Mouse (Mus musculus): ENCODE data around the gene Ptpa.

Gene Ptpa

DNA sequence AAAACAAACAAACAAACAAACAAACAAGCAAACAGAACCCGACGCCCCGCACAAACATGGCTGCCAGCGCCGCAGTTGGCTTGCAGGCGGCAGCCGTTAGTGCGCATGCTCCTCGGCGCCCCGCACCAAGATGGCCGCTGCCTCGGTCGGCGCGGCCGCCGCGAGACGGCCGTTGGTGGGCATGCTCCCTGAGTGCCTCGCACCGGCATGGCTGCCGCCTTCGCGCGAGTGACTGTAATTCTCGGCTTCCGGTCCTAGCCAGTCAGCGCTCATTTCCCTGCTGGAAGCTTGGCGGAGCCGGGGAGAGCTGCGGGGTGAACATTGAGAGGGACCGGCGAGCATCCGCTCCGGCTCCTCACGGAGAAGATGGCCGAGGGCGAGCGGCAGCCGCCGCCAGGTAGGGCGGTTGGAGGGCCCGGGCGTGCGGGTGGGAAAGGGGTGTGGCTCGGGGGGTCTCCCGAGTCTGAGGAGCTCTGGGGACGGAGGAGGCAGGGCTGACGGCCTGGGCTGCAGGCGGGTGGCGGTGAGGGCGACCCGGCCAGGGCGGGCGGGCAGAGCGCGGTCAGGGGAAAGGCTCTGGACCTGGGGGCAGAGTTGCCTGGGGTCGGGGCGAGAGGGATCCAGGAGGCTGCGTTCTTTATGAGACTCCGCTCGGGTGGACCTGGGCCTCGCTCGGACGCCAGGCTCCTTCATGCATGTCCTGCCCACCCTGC is at the start of gene Ptpa:
Ptpa (plus strand) TSS at position 104 of the 713 bp plus-strand sequence.
- peak; percentile 78 to 91 for DNase-seq (ENCODE audit: low spot score in 2 of 2)

DNA sequence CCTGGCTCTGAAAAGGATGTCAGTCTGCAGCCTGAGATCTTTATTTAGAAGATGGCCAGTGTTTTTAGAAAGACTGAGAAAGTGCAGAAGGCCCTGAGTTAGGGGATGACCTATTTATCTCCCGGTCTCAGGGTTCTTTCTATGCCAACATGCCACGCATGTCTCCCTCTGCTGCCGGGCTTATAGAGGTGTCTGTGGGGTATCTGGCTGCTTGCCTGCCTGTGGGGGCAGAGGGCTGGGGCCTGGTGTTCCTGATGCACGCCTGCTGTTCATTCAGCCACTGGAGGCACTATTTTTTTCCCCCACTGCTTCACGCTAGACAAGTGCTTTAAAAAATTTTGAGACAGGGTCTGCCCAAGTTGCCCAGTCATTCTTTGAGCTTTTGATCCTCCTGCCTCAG is 49.6 kb upstream of the Ptpa start:
- no peak for DNase-seq (ENCODE audit: low spot score in 2 of 2)

DNA sequence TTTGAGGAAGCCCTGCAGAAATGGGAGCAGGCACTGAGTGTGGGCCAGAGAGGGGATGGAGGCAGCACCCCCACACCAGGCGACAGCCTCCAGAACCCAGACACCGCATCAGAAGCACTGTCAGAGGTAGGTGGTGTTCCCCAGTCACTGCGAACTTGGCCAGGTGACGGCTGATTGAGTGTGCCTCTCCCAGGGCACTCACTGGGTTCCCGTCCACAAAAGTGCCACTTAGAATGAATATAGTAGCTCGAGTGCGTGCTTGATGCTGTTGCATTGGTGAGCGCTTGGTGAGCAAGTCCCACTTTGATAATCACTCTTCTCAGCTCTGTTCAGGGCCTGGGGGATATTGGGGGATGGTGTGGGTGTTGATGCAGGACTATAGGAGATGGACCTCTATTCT is 44.3 kb upstream of the Ptpa start:
- no peak for DNase-seq (ENCODE audit: low spot score in 2 of 2)

DNA sequence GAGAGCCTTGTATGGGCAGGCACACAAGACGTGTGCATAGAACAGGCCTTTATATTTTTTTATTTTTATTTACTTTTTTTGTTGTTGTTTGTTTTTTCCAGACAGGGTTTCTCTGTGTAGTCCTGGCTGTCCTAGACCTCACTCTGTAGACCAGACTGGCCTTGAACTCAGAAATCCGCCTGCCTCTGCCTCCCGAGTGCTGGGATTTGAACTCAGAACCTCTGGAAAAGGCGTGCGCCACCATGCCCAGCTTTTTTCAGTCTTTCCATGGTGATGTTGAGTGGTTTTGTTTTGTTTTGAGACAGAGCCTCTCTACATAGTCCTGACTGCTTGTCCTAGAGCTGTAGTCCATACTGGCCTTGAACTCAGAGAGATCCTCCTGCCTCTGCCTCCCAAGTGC is 43.1 kb upstream of the Ptpa start:
- no peak for DNase-seq (ENCODE audit: low spot score in 2 of 2)

DNA sequence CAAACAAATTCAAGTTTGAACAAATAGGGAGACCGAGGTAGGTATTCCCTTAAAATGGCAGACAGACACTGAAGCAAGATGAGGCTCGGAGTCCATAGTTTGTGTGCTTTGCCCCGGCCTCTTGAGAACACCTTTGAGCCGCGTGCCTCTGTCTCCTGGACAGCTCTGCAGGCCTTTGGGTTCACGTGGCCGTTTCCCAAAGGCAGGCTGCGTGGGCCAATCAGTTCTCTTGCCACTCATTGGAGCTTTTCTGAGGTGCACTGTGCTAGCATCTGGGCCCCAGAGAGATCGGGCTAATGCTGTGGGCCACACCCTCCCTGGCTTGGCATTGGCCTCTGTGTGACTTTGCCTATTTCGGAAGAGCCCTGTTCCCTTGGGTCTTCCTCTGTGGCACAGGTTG is 39.9 kb upstream of the Ptpa start:
- DNase-seq (ENCODE audit: low spot score in 2 of 2), result no peak

DNA sequence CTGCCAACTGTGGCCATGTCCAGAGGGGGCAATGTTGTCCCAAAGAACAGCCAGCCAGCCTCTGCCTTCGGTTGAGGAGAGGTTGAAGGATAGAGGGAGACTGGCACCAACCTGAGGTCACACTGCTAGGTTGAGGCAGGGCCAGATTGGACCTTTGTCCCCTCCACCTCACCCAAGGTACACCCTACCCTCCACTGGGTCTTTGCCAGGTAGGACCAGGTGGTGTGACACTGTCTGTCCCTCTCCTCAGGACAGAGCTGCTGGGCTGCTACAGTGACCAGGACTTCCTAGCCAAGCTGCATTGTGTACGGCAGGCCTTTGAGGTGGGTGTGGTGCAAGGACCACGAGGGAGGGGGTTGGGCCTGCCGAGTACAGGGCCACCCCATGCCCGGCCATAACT is 38.1 kb upstream of the Ptpa start:
- no peak for DNase-seq (ENCODE audit: low spot score in 2 of 2)

DNA sequence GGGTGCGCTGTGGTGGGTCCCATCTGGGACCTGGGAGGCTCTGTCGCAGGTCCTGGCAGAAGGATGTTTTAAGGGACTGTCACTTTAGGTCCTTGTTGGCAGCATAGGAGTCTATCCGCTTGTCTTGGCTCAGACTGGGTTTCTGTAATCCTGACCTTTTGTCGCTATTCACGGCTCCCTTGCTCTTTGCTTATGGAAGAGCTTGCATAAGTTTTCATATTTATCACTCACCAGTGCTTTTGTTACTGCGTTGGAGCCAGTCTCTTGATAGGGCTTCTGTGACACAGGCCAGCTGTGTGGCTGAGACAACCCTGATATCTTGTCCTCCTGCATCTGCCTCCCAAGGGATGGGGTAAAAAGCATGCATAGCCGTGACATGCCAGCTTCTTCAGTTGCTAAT is 36.5 kb upstream of the Ptpa start:
- DNase-seq (ENCODE audit: low spot score in 2 of 2), result no peak

DNA sequence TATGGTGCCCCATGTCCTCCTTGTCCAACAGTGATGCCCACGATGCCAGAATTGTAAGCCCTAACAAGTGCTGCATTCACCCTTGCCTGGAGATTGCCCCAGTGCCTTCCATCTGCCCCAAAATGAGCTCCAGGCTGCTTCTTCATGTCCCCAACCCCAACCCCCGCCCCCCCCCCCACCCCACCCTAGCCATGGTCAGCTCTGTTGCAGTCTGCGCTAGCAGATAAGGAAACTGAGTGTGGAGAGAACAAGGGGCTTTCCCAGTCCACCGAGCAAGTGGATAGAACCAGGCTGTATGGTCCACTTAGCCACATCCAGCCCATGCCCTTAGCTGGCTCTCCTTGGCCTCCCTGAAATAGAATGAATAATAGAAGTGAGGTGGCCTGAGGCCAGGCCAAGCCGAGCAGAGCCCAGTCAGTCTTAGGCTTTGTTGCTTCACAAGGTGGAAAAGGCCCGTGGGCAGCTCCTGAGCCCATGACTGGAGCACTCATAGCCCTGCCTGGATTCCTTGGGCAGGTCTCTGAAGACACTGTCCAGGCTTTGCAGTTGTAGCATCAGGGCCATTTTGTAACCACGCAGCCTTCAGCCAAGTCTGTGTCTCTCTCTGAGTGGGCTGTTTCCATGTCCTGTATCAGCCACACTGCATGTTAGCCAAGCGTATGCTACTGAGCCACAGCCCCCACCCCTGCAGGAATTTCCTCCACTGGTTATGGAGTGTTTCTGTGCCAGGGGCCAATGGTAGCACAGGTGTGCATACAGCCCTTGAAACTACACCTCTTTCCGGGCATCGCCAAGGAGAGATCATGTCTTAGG is 35.1 kb upstream of the Ptpa start:
- DNase-seq (ENCODE audit: low spot score in 2 of 2), result no peak

DNA sequence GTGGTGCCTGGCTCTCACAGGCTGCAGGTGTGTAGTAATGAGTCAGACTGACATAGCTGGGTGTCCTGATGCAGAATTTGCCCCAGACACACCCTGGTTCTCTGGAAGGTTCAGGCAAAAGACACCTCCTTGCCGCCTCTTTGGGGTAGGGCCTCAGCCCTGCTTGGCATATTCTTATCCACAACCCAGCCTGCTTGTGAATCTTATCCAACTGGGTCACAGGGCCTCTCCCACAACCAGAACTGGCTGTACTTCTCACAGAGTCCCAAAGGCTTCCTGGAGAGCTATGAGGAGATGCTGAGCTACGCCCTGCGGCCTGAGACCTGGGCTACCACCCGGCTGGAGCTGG is 34.5 kb upstream of the Ptpa start:
- DNase-seq (ENCODE audit: low spot score in 2 of 2), result no peak

DNA sequence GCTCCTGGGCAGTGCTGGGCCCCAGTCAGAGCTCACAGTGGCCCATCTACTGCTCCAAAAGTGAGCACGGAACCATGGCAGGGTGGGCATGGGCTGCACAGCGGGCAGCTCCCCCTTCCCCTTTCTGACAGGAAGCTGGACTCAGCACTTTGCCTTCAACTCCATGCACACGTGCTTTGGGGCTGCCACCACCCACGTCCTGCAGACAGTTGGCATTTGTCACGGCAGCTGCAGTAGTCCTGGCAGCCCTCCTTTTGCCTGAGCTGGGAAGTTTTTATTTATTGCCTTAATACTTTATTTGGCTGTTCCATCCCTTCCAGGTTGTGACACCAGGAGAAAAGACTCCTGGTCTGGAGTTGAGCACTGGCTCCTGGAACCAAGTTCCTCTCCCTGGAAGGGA is 31.0 kb upstream of the Ptpa start:
- DNase-seq (ENCODE audit: low spot score in 2 of 2), result no peak

DNA sequence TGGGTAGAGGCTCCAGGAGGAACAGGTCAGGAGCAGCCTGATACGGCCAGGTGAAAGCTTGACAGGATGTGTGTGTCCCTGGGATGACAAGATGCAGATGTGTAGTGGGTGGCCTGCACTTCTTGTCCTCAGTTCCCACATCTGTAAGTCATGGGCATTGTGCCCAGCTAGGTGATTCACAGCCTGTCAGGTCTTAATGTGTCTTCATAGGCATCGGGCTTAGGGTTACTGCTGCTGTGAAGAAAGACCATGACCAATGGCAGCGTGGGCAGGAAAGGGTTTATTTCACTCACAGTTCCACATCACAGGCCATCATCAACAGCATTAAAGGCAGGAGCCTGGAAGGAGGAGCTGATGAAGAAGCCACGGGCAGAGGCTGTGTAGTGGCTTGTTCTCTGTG is 30.2 kb upstream of the Ptpa start:
- DNase-seq (ENCODE audit: low spot score in 2 of 2), result no peak

DNA sequence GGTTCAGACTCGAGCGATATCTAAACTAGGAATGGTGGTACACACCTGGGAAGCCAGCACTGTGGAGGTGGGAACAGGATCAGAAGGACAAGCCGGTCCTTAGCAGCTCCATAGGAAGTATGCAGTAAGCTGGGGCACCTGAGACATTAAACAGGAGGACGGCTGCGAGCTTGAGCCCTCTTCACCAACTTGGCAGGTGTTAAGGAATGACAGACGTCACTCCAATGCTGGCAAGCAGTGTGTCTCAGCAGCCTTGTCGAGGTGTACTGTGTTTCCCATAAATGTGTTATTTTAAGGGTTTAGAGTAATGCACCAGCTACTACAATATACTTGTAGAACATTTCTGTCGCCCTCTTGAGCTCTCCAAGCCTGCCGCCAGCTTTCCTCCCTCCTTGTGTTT is 28.9 kb upstream of the Ptpa start:
- DNase-seq (ENCODE audit: low spot score in 2 of 2), result no peak

DNA sequence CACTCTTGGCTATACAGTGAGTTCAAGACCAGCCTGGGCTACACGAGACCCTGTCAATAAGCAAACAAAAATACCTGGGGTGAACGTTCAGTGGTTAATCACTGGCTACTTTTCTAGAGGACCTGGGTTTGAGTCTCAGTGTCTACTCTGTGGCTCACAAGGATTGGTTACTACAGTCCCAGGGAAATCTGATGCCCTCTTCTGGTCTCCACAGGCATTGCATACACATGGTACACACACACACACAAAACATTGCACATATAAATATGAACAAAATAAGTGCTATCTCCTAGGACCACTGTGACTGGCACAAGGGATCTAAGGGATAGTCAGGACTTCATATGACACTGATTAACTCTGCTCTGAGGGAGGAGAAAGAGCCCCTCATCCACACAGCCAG is 26.8 kb upstream of the Ptpa start:
- no peak for DNase-seq (ENCODE audit: low spot score in 2 of 2)

DNA sequence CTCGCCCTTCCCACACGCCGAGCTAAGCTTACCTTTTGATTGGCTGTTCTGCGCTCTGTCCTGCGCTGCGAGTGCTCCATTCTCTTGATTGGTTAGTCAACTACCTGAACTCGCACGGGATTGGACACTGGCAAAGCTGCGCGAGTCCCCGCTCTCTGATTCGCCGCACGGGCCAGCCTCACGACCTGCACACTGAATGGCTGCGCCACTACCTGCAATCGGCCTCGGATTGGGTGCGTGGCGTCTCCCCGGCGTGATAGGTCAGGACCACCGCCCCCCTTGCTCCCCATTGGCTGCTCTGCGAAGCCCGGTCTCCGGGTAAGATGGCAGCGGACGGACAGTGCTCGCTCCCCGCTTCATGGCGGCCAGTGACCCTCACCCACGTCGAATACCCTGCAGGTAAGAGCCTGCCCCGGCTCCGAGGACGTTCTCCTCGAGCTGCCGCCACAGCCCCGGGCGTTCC is 23.7 kb upstream of the Ptpa start, which contains the start of gene Dolpp1:
Dolpp1 (plus strand) TSS at position 141 of the 463 bp plus-strand sequence.
- DNase-seq (ENCODE audit: low spot score in 2 of 2), result peak; percentile 95 to 98

DNA sequence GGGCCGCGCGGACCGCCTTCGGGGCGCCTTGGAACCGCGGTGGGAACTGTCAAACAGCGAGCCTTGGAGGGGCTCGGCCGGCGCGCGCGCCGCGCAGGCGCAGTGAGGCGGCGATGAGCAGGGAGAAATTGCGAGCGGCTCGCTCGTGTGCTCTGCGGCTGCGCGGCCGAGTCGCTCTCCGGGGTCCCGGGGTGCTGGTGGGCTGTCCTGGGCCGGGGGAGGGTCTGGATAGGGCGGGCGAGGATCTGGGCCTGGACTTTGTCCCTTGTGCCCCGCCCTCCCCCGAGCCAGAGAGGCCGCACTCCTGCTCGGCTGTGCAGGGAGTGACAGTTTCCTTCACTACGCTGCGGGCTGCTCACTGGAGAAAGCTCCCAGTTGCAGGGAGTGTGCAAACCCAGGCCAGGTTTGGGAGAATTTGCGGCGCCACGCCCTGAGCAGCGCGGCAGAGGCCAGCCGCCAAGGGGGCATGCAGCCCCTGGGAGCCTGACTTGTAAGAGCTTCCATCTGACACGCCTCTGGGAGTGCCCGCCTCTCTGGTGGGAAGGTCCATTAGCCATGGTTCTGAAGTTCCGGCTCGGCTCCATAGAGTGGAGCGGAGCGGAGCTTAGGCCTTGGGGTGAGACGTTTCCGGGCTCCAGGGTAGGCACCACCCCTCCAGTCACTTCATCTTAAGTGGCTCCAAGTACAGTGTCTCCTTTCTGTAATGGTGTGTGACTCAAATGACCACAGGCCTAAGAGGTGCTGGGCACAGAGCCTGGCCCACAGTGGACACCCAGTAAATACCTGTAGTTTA is 23.1 kb upstream of the Ptpa start:
- DNase-seq (ENCODE audit: low spot score in 2 of 2), result peak; percentile 34 to 54

DNA sequence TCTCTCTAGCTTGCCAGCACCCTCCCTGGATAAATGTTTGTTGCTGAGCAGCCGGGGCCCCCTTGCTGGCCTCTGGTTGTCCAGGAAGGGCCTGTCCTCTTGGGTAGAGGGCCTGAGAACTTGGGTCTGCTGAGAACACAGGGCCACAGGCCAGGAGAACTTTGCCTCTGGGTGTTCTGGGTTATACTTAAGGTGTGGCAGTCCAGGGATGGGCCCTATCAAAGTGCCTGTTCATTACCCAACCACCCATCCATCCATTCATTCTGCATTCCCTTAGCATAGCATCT is 22.5 kb upstream of the Ptpa start:
- no peak for DNase-seq (ENCODE audit: low spot score in 2 of 2)

DNA sequence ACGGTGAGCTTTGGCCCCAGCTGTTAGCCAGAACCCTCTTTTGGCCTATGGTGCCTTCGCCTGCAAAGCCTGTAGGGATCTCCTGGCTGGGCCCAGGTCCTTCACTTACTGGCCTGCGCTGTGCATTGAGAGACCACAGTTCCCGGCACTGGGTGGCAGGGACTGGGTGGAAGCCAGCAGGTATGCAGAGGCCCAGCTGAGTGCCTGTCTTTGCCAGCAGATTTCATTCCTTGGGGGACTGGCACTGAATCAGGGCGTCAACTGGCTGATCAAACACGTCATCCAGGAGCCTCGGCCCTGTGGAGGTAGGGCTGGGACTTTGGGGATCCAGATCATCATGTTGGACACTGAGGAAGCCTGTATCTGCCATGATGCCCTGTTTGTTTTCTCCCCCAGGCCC is 20.1 kb upstream of the Ptpa start:
- DNase-seq (ENCODE audit: low spot score in 2 of 2), result no peak

DNA sequence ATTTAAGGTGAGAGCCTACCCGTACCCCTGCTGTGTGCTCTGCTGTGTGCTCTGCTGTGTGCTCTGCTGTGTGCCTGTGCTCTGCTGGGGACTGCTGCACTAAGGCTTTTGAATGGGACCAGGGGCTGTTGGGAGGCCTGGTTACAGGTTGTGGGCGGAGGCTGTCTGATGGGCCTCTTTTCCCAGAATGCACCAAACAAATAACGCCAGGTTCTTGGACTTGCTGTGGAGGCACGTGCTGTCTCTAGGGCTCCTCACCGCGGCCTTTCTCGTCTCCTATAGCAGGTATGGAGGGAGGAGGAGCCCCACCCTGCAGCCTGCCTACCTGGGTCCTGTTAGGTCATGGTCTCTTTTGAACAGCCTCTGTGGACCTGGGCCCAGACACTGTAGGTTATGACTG is 19.6 kb upstream of the Ptpa start:
- no peak for DNase-seq (ENCODE audit: low spot score in 2 of 2)

DNA sequence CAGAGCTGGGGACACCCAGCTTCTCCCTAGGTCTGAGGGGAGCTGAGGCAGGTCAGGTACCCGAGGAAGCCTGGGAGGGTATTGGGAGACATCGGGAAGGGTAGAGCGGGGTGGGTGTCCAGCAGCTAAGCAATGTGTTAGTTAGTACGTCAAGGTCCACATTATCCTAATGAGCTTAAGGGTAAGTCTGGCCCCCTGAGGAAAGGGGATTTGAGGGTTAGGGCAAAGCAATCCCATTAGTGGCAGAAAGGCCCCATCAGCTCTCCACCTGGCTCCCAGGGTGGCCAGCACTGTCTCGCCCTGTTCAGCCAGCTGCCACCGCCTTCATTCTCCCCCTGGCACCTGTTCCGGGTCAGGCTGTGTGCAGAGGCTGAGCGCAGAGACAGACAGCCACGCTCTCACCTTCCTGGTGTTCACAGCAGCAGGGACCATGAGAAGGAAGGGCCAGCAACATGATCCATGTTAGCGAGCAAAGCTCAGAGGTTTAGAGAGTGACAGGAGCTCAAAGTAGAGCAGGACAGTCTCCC is 17.8 kb upstream of the Ptpa start:
- DNase-seq (ENCODE audit: low spot score in 2 of 2), result no peak

DNA sequence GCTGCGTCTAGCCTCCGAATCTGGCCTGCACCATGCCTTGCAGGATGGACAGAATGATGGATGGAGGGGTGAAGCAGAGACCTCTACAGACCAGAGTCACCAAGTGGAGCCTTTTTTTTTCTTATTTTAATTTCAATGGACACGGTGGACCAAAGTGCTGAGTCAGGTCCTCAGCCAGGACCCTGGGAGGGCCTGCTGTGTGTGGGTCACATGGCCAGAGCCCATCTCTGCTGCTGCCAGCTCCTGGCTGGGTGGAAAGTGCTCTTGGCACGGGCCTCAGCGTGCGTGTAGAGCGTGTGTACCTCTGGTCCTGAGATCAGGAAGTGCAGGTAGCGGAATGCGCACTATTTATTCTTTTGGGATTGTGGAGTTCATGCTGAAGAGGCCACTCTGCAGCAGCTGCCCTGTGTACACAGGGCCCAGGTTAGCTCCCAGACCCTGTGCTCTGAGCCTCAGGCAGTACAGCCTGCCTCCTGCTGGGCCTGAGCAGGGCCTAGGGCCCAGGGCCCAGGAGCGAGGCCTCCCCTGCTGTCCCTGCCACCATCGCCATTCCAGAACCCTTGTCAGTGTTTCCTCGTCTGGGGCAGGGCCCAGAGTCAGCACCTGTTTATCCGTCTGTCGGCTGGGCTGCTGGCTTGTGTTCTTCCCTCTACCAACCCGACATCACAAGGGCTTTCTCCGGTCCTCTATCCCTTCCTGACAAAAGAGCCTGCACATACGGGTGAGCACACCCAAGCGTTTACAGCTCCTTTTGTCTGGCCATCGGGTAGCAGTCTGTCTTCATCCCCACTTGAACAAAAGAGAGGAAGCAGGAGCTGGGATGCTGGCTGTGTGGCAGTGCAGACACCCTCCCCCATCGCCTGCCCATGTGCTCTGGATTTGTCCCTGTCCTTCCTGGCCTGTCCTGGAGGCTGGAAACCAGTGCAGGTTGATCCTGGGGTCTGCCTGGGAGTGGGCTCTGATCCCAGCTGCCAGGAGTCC is 16.4 kb upstream of the Ptpa start:
- no peak for DNase-seq (ENCODE audit: low spot score in 2 of 2)

DNA sequence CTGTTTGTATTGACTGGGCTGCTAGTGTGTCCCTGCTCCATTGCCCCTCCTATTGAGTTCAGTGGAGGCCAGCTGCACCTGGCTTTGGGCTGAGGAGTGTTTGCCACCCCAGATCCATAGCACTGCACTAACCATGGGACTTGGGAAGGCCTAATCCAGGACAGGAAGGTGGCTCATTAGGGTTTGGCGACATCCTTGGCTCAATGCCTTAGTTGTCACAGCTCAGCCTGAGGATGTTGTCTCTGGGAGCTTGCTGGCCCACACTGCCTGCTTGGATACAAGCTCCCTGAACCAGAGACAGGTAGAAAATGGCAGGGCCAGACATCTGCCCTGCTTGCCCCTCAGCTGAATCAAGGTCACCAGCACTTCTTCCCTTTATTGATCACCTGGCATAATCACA is 14.3 kb upstream of the Ptpa start:
- no peak for DNase-seq (ENCODE audit: low spot score in 2 of 2)

All from frontal cortex, postnatal 25 days (tissue).